Mouse (Mus musculus): ENCODE measurements at regions not wholly inside any gene's neighbourhood (a gene's known extent, or its start where the extent isn't known, plus 50 kb on each side); places are given as distances from the start of the nearest gene placed in this dataset.

DNA sequence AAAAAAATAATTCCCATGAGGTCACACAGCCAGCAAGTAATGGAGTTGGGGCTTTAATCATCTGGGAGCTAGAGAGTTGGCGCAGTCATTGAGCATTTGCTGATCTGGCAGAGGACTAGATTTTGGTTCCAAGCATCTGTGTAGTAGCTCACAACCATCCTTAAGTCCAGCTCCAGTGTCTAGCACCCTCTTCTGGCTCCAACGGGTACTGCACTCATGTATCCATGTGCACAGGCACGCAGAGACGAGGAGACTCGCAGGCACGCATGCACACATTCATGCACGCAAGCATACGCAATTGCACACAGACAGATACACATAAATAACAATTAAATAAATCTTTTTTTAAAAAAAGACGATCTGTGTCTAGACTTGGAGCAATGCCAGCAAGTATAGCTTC, 455.5 kb upstream of the Tbx3 start:
- H3K36me3 ChIP-seq = no peaks in the 10 kb centered on the region
- no peak overlapping the region for H3K4me2 ChIP-seq (replicated peaks)
- no peaks in the 10 kb centered on the region for H3K4me1 ChIP-seq
- ATAC-seq (ENCODE audit: low FRiP score, low read depth) = no peak
- WGBS = 94% methylated on average over 9 of the region's 9 CpGs
- H3K9me3 ChIP-seq = peaks cover 3% of the 10 kb centered on the region; the same call in 1 of the 2 replicates
- H3K27ac ChIP-seq = no peak overlapping the region
- no peak overlapping the region for H3K9ac ChIP-seq
- no peaks in the 10 kb centered on the region for H3K27me3 ChIP-seq (replicated peaks)
- H3K4me3 ChIP-seq = no peak overlapping the region

DNA sequence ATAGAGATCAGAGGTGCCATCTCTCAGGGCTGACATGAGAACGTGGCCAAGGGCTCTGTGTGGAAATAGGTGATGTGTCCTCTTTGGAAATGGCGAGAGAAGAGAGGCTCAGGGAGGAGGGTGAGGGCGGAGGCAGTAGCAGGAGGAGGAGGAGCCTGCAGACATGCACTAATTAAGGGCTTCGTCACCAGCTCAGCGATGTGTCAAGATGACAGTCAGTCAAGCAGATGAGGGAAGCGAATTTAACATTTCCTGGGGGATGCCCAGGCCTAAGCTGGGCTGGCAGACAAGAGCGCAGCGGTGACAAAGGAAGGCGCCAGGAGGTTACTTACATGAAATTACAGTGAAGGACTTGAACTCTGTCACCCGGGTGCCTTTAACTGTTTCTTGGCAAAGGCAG, 455.1 kb upstream of the Tbx3 start:
- Histone ChIP-seq H3K4me3 (no peak overlapping the region), H3K9ac (no peak overlapping the region), H3K27ac (no peak overlapping the region), H3K9me3 (no peaks in the 10 kb centered on the region), H3K36me3 (no peaks in the 10 kb centered on the region), H3K4me1 (no peaks in the 10 kb centered on the region), H3K27me3 (replicated peaks) (no peaks in the 10 kb centered on the region), H3K4me2 (replicated peaks) (no peak overlapping the region)
- ATAC-seq (ENCODE audit: low FRiP score, low read depth) = no peak
- WGBS = 76% methylated on average over 10 of the region's 10 CpGs

GRCm38 (mm10) chr5:119216146-119216545, 454.3 kb upstream of the Tbx3 start:
- no peaks in the 10 kb centered on the region for H3K36me3 ChIP-seq

GRCm38 (mm10) chr5:119217077-119217476, 453.4 kb upstream of the Tbx3 start:
- H3K4me3 ChIP-seq = no peak overlapping the region
- no peaks in the 10 kb centered on the region for H3K27me3 ChIP-seq (replicated peaks)
- 67% methylated on average over 9 of the region's 9 CpGs for WGBS
- no peak overlapping the region for H3K27ac ChIP-seq
- H3K9ac ChIP-seq = no peak overlapping the region
- no peaks in the 10 kb centered on the region for H3K36me3 ChIP-seq
- no peak for ATAC-seq (ENCODE audit: low FRiP score, low read depth)
- H3K4me2 ChIP-seq (replicated peaks) = no peak overlapping the region
- no peaks in the 10 kb centered on the region for H3K4me1 ChIP-seq
- H3K9me3 ChIP-seq = no peaks in the 10 kb centered on the region

More at GRCm38 (mm10) chr5:119216146-119216545, 454.3 kb upstream of the Tbx3 start:
- Histone ChIP-seq H3K4me2 (replicated peaks) (no peak overlapping the region), H3K27ac (no peak overlapping the region), H3K9me3 (no peaks in the 10 kb centered on the region), H3K9ac (no peak overlapping the region), H3K4me1 (no peaks in the 10 kb centered on the region), H3K4me3 (no peak overlapping the region), H3K27me3 (replicated peaks) (no peaks in the 10 kb centered on the region)
- no peak for ATAC-seq (ENCODE audit: low FRiP score, low read depth)
- WGBS = 76% methylated on average over 3 of the region's 3 CpGs

DNA sequence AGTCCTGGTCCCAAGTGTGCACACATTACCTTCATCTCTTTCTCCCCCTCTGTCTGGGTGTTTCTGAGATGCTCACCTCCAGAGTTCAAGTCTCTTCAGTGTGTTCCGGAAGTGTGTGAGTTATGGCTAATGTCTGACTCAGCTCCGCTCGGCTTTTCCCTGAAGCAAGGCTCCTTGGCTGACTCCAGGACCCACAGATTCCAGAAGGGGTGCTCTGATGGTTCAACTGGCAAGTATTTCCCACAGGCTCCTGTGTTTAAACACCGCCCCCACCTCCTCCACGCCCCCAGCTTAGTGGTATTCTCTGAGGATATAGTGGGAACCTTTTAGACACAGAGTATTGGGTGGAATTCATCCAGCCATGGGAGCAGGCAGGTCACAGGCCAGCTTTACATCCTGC, 441.8 kb upstream of the Tbx3 start:
- Histone ChIP-seq H3K9me3 (no peaks in the 10 kb centered on the region), H3K27me3 (replicated peaks) (no peaks in the 10 kb centered on the region), H3K4me3 (no peak overlapping the region), H3K36me3 (no peaks in the 10 kb centered on the region), H3K4me2 (replicated peaks) (no peak overlapping the region), H3K9ac (no peak overlapping the region), H3K27ac (no peak overlapping the region), H3K4me1 (no peaks in the 10 kb centered on the region)
- ATAC-seq (ENCODE audit: low FRiP score, low read depth) = no peak
- WGBS = 91% methylated on average over 5 of the region's 5 CpGs

DNA sequence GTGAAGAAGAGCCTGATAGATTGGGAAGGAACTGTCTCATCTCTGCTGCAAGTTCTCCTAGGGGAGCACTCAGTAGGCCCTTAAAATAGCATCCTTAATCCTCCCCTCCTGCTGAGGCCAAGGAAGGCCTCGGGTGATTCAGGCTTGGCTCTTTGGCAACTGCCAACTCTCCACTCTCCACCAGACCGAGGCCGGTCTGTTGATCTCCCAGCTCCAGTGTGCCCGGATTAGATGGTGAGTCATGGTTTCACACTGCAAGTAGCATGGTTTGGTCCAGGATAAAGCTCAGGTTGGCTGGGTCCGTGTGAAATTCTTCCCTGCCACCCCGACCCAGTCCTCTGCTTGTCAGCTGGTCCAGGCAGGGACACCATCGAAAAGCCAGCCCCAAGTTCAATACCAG, 437.5 kb upstream of the Tbx3 start:
- H3K4me3 ChIP-seq = no peak overlapping the region
- H3K4me1 ChIP-seq = no peaks in the 10 kb centered on the region
- 83% methylated on average over 7 of the region's 7 CpGs for WGBS
- H3K4me2 ChIP-seq (replicated peaks) = no peak overlapping the region
- H3K9me3 ChIP-seq = no peaks in the 10 kb centered on the region
- H3K27me3 ChIP-seq (replicated peaks) = no peaks in the 10 kb centered on the region; the same call in 1 of the 2 replicates
- H3K36me3 ChIP-seq = no peaks in the 10 kb centered on the region
- no peak overlapping the region for H3K9ac ChIP-seq
- no peak overlapping the region for H3K27ac ChIP-seq
- ATAC-seq (ENCODE audit: low FRiP score, low read depth) = no peak

DNA sequence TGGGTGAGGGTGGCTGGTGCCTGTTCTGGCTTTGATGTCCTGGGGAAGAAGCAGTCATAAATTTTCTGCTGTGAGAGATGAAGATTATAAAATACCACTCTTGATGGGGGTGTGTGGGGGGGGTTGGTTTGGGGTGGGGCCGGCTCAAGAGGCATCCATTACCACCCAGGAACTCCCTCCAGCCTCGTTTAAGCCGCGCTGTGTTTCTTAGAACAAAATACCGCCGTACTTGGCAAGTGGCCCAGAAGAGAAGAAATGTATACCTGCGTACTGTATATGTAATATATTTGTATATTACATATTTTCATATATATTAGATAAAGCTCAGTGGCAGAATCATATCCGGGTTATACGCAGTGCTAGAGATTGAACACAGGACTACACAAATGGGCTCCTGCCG, 434.6 kb upstream of the Tbx3 start:
- no peaks in the 10 kb centered on the region for H3K36me3 ChIP-seq
- H3K4me1 ChIP-seq = no peaks in the 10 kb centered on the region
- ATAC-seq (ENCODE audit: low FRiP score, low read depth) = no peak
- no peak overlapping the region for H3K4me3 ChIP-seq
- no peaks in the 10 kb centered on the region; the same call in 1 of the 2 replicates for H3K27me3 ChIP-seq (replicated peaks)
- 84% methylated on average over 10 of the region's 10 CpGs for WGBS
- H3K9ac ChIP-seq = no peak overlapping the region
- H3K27ac ChIP-seq = no peak overlapping the region
- H3K9me3 ChIP-seq = no peaks in the 10 kb centered on the region
- H3K4me2 ChIP-seq (replicated peaks) = no peak overlapping the region

DNA sequence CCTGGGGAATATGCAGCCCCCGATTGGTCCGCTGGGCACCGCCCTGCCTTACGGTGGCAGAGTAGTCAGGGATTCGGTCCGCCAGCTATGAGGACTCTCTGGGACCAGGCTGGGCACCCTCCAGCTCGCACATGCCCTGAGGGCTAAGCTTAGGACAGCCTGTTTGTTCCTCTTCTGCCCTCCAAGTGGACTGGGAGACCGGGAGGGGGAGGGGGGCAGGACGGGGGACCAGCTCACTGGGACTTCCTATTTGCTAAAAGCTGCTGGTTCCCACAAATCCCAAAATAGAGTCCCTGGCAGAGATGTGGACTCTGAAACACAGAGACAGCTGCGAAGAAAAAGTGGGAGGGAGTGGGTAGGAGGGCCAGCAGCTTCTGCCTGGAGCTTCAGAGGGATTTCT, 423.6 kb upstream of the Tbx3 start:
- H3K9me3 ChIP-seq = no peaks in the 10 kb centered on the region
- ATAC-seq (ENCODE audit: low FRiP score, low read depth) = no peak
- no peak overlapping the region for H3K4me3 ChIP-seq
- 74% methylated on average over 10 of the region's 10 CpGs for WGBS
- no peaks in the 10 kb centered on the region for H3K36me3 ChIP-seq
- H3K27ac ChIP-seq = no peak overlapping the region
- no peaks in the 10 kb centered on the region for H3K27me3 ChIP-seq (replicated peaks)
- no peaks in the 10 kb centered on the region; the same call in 1 of the 2 replicates for H3K4me1 ChIP-seq
- H3K9ac ChIP-seq = no peak overlapping the region
- no peak overlapping the region for H3K4me2 ChIP-seq (replicated peaks)

DNA sequence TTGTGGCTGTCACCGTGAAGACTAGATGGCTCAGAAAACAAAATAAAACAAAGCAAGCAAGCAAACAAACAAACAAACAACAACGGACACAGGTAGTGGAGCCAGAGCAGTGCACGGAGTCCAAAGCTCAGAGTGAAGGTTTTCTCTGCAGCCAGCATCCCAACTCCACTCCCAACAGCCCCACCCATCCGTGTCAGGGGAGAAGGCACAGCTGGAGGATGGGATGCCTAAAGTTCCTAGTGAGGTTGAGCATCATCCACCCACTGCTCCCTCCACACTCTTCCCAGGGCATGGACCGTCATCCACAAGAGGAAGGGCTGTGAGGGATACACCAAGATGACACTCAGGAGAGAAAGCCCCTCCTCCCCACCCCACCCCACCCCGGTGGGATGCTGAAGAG, 421.8 kb upstream of the Tbx3 start:
- no peak for ATAC-seq (ENCODE audit: low FRiP score, low read depth)
- Histone ChIP-seq H3K4me2 (replicated peaks) (no peak overlapping the region), H3K9me3 (no peaks in the 10 kb centered on the region), H3K4me1 (no peaks in the 10 kb centered on the region; the same call in 1 of the 2 replicates), H3K36me3 (no peaks in the 10 kb centered on the region), H3K27me3 (replicated peaks) (no peaks in the 10 kb centered on the region), H3K9ac (no peak overlapping the region), H3K4me3 (no peak overlapping the region), H3K27ac (no peak overlapping the region)
- 86% methylated on average over 6 of the region's 6 CpGs for WGBS

DNA sequence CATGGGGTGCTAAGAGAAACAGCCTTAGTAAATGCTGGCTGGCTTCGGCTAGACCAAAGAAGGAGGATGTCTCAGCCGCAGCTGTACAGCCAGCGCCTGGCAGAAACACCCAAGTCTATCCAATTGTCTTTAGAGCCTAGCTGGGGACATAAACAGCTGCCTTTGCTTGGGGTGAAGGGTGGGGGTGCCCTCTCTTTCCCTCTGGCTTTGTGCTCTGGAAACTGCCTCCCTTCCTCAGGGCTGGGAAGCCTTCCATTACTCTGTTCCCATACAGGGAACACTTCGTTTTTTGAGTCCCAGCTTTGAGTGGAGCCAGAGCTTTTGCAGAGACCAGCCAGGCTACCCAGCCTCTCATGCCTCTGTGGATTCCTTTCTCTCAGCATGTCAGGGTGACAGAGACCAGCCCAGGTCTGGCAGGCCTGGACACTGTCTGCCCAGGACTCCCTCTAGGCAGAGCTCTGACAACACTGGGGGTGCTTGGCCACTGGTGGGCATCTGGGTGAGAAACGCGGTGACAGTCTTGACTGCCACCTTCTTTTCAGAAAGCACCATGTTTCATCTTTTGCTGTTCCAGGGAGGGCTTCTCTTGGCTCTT, 421.2 kb upstream of the Tbx3 start:
- H3K4me3 ChIP-seq = no peak overlapping the region
- H3K36me3 ChIP-seq = no peaks in the 10 kb centered on the region
- H3K27me3 ChIP-seq (replicated peaks) = no peaks in the 10 kb centered on the region
- H3K9ac ChIP-seq = no peak overlapping the region
- H3K9me3 ChIP-seq = no peaks in the 10 kb centered on the region
- no peaks in the 10 kb centered on the region; the same call in 1 of the 2 replicates for H3K4me1 ChIP-seq
- H3K4me2 ChIP-seq (replicated peaks) = no peak overlapping the region
- no peak for ATAC-seq (ENCODE audit: low FRiP score, low read depth)
- WGBS = 77% methylated on average over 6 of the region's 6 CpGs
- no peak overlapping the region for H3K27ac ChIP-seq

GRCm38 (mm10) chr5:119251311-119252047, 419.0 kb upstream of the Tbx3 start:
- ATAC-seq (ENCODE audit: low FRiP score, low read depth) = no peak
- no peaks in the 10 kb centered on the region for H3K9me3 ChIP-seq
- 32% methylated on average over 9 of the region's 9 CpGs for WGBS
- H3K4me2 ChIP-seq (replicated peaks) = no peak overlapping the region
- H3K36me3 ChIP-seq = no peaks in the 10 kb centered on the region
- no peaks in the 10 kb centered on the region; the same call in 1 of the 2 replicates for H3K4me1 ChIP-seq
- H3K27me3 ChIP-seq (replicated peaks) = no peaks in the 10 kb centered on the region
- no peak overlapping the region for H3K9ac ChIP-seq
- no peak overlapping the region for H3K4me3 ChIP-seq
- H3K27ac ChIP-seq = no peak overlapping the region

DNA sequence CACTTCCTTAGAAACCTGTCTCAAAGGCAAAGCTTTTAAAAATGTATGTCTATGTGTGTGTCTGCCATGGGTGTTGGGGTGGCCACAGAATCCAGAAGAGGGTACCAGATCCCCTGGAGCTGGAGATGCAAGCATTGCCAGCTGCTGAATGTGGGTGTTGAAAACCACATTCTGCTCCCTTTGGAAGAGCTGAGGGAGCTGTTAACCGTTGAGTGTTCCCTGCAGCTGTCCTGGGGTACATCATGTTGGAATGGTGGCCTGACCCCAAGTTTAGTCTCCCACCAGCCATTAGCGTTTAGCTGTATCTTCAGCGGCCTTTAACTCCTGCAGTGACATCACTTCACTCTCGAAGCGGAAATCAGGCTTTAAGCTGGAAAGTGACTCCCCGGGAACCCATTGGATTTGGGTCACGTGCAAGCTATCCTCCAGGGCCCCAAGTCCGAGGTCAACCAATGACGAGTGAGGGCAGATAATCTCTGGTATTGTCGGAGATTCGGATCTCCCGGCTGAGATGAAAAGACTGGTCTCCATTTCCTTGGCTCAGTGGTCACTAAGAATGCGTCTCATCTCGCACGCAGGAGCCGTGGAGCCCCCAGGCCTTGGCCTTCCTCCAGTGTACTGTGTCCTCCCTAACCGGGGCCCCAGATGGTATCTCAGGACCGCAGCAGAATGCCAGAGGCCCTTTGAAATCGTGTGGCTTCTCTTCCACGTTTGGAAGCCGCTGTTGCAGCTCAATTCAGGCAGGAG, 412.9 kb upstream of the Tbx3 start:
- ATAC-seq (ENCODE audit: low FRiP score, low read depth) = no peak
- Histone ChIP-seq H3K4me2 (replicated peaks) (no peak overlapping the region), H3K9ac (no peak overlapping the region), H3K27me3 (replicated peaks) (no peaks in the 10 kb centered on the region), H3K9me3 (no peaks in the 10 kb centered on the region), H3K4me1 (no peaks in the 10 kb centered on the region), H3K4me3 (no peak overlapping the region), H3K27ac (no peak overlapping the region), H3K36me3 (no peaks in the 10 kb centered on the region)
- 62% methylated on average over 21 of the region's 21 CpGs for whole genome bisulfite sequencing
